Mouse (Mus musculus): ENCODE measurements at regions not wholly inside any gene's neighbourhood (a gene's known extent, or its start where the extent isn't known, plus 50 kb on each side); places are given as distances from the start of the nearest gene placed in this dataset.

DNA sequence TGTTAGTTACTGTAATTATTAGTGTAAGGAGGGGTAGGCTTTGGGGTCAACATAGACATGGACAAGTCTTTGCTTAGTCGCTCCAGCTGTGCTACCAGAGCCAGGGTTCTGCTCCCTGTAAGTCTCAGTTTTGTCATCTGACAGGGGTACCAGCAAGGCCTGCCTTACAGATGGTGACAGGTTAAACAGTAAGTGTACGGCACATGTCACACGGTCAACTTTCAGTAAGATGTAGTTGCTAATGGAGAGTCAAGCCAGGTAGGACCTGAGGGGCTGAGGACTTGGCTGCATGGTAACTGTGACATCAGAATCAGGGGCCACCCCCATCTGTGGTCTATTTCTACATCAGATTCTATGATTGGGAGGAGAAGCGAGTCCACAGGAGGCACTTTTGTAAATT, 153.6 kb downstream of the Kdr start:
- no peak overlapping the region for H3ac ChIP-seq (ENCODE audit: control insufficient read depth, insufficient read length, low read depth)
- H3K79me3 ChIP-seq (ENCODE audit: low read depth): no peaks in the 10 kb centered on the region
- peaks cover 8% of the 10 kb centered on the region for H3K27me3 ChIP-seq (ENCODE audit: control insufficient read depth, insufficient read depth, insufficient read length)
- no peaks in the 10 kb centered on the region for H3K79me2 ChIP-seq (ENCODE audit: control insufficient read depth, insufficient read depth)
- TF ChIP-seq MYOG (IDR thresholded peaks at IDR 0.05; ENCODE audit: control insufficient read depth, extremely low read depth, insufficient read length) (no peak), CTCF (IDR thresholded peaks at IDR 0.05; ENCODE audit: control insufficient read depth, insufficient read depth, insufficient read length) (no peak), USF1 (IDR thresholded peaks at IDR 0.05; ENCODE audit: low read depth) (no peak), FOSL1 (IDR thresholded peaks at IDR 0.05; ENCODE audit: insufficient read depth, low read length, poor library complexity, severe bottlenecking) (no peak)
- H3K4me3 ChIP-seq (ENCODE audit: insufficient read depth, poor library complexity, severe bottlenecking): no peak overlapping the region
- H3K36me3 ChIP-seq (ENCODE audit: control insufficient read depth, insufficient read depth): no peaks in the 10 kb centered on the region

DNA sequence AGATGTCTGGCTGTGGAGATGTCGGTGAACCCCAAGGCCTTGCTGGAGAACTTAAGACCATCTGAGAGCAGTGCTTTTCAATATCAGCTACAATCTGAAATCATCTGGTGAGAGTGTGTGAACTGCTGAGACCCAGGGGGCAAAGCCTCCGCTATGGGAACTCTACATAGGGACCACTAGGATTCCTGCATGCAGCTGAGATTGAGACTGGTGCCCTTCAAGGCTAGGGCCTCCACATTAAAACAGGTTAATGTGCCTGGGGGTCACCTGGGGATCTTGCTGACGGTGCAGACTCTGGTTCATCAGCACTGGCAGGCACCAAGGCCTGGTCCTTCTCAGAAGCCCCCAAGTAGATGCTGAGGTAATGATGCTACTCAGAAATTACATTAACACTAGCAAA, 154.6 kb downstream of the Kdr start:
- TF ChIP-seq FOSL1 (IDR thresholded peaks at IDR 0.05; ENCODE audit: insufficient read depth, low read length, poor library complexity, severe bottlenecking) (no peak), MYOG (IDR thresholded peaks at IDR 0.05; ENCODE audit: control insufficient read depth, extremely low read depth, insufficient read length) (no peak), CTCF (IDR thresholded peaks at IDR 0.05; ENCODE audit: control insufficient read depth, insufficient read depth, insufficient read length) (no peak), USF1 (IDR thresholded peaks at IDR 0.05; ENCODE audit: low read depth) (no peak), MYOD1 (IDR thresholded peaks at IDR 0.05; ENCODE audit: control insufficient read depth, insufficient read length, low read depth) (no peak), CEBPB (IDR thresholded peaks at IDR 0.05; ENCODE audit: low read depth) (no peak), MAX (IDR thresholded peaks at IDR 0.05) (no peak)
- no peak overlapping the region for H3ac ChIP-seq (ENCODE audit: control insufficient read depth, insufficient read length, low read depth)
- peaks cover 9% of the 10 kb centered on the region for H3K27me3 ChIP-seq (ENCODE audit: control insufficient read depth, insufficient read depth, insufficient read length)
- H3K4me3 ChIP-seq (ENCODE audit: insufficient read depth, poor library complexity, severe bottlenecking): no peak overlapping the region
- H3K79me2 ChIP-seq (ENCODE audit: control insufficient read depth, insufficient read depth): no peaks in the 10 kb centered on the region
- no peaks in the 10 kb centered on the region for H3K36me3 ChIP-seq (ENCODE audit: control insufficient read depth, insufficient read depth)
- no peaks in the 10 kb centered on the region for H3K79me3 ChIP-seq (ENCODE audit: low read depth)

DNA sequence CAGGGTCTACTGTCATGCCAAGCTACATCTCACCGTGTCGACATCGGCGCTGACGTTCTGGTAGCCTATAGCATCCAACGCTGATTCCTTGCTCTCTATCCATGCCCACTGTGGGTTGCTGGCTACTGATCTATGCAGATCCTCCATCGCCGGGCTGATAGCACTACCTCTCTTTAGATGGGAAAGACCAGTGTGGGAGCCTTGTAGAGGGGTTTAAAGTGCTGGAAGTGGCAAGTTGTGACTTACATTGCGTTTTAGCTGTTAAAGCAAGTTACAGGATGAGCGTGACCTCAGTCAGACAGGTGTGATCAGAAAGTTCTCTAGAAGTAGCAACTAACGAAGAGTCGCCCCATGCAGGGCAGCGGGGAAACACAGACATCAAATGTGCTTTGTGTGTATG, 160.9 kb downstream of the Kdr start:
- Histone ChIP-seq H3K4me3 (ENCODE audit: insufficient read depth, poor library complexity, severe bottlenecking) (no peak overlapping the region), H3K79me3 (ENCODE audit: low read depth) (no peaks in the 10 kb centered on the region), H3K79me2 (ENCODE audit: control insufficient read depth, insufficient read depth) (no peaks in the 10 kb centered on the region), H3K36me3 (ENCODE audit: control insufficient read depth, insufficient read depth) (no peaks in the 10 kb centered on the region), H3K27me3 (ENCODE audit: control insufficient read depth, insufficient read depth, insufficient read length) (peaks cover 9% of the 10 kb centered on the region), H3ac (ENCODE audit: control insufficient read depth, insufficient read length, low read depth) (no peak overlapping the region)
- no peak for TF ChIP-seq MYOG (IDR thresholded peaks at IDR 0.05; ENCODE audit: control insufficient read depth, extremely low read depth, insufficient read length)
- TF ChIP-seq CEBPB (IDR thresholded peaks at IDR 0.05; ENCODE audit: low read depth): no peak
- no peak for TF ChIP-seq CTCF (IDR thresholded peaks at IDR 0.05; ENCODE audit: control insufficient read depth, insufficient read depth, insufficient read length)
- no peak for TF ChIP-seq MAX (IDR thresholded peaks at IDR 0.05)
- no peak for TF ChIP-seq MYOD1 (IDR thresholded peaks at IDR 0.05; ENCODE audit: control insufficient read depth, insufficient read length, low read depth)
- TF ChIP-seq FOSL1 (IDR thresholded peaks at IDR 0.05; ENCODE audit: insufficient read depth, low read length, poor library complexity, severe bottlenecking): no peak
- TF ChIP-seq USF1 (IDR thresholded peaks at IDR 0.05; ENCODE audit: low read depth): no peak

GRCm38 (mm10) chr5:75814393-75814984, 163.8 kb downstream of the Kdr start:
- peaks cover 6% of the 10 kb centered on the region for H3K27me3 ChIP-seq (ENCODE audit: control insufficient read depth, insufficient read depth, insufficient read length)
- no peak overlapping the region for H3ac ChIP-seq (ENCODE audit: control insufficient read depth, insufficient read length, low read depth)
- no peaks in the 10 kb centered on the region for H3K79me2 ChIP-seq (ENCODE audit: control insufficient read depth, insufficient read depth)
- no peaks in the 10 kb centered on the region for H3K79me3 ChIP-seq (ENCODE audit: low read depth)
- H3K36me3 ChIP-seq (ENCODE audit: control insufficient read depth, insufficient read depth): no peaks in the 10 kb centered on the region
- H3K4me3 ChIP-seq (ENCODE audit: insufficient read depth, poor library complexity, severe bottlenecking): no peak overlapping the region
- no peak for TF ChIP-seq USF1 (IDR thresholded peaks at IDR 0.05; ENCODE audit: low read depth)
- no peak for TF ChIP-seq MYOD1 (IDR thresholded peaks at IDR 0.05; ENCODE audit: control insufficient read depth, insufficient read length, low read depth)
- no peak for TF ChIP-seq CEBPB (IDR thresholded peaks at IDR 0.05; ENCODE audit: low read depth)
- TF ChIP-seq MAX (IDR thresholded peaks at IDR 0.05): no peak
- no peak for TF ChIP-seq FOSL1 (IDR thresholded peaks at IDR 0.05; ENCODE audit: insufficient read depth, low read length, poor library complexity, severe bottlenecking)

- no peaks in the 10 kb centered on the region for H3K79me2 ChIP-seq (ENCODE audit: control insufficient read depth, insufficient read depth)
- no peak overlapping the region for H3ac ChIP-seq (ENCODE audit: control insufficient read depth, insufficient read length, low read depth)
- TF ChIP-seq FOSL1 (IDR thresholded peaks at IDR 0.05; ENCODE audit: insufficient read depth, low read length, poor library complexity, severe bottlenecking): no peak
- no peak for TF ChIP-seq MYOD1 (IDR thresholded peaks at IDR 0.05; ENCODE audit: control insufficient read depth, insufficient read length, low read depth)
- TF ChIP-seq USF1 (IDR thresholded peaks at IDR 0.05; ENCODE audit: low read depth): no peak
- no peak for TF ChIP-seq MAX (IDR thresholded peaks at IDR 0.05)
- no peak for TF ChIP-seq MYOG (IDR thresholded peaks at IDR 0.05; ENCODE audit: control insufficient read depth, extremely low read depth, insufficient read length)
- no peak for TF ChIP-seq CEBPB (IDR thresholded peaks at IDR 0.05; ENCODE audit: low read depth)
- TF ChIP-seq CTCF (IDR thresholded peaks at IDR 0.05; ENCODE audit: control insufficient read depth, insufficient read depth, insufficient read length): no peak
- peaks cover 9% of the 10 kb centered on the region for H3K27me3 ChIP-seq (ENCODE audit: control insufficient read depth, insufficient read depth, insufficient read length)
- H3K4me3 ChIP-seq (ENCODE audit: insufficient read depth, poor library complexity, severe bottlenecking): no peak overlapping the region
- H3K79me3 ChIP-seq (ENCODE audit: low read depth): no peaks in the 10 kb centered on the region
- no peaks in the 10 kb centered on the region for H3K36me3 ChIP-seq (ENCODE audit: control insufficient read depth, insufficient read depth)
Measured at GRCm38 (mm10) chr5:75812686-75813085, 165.6 kb downstream of the Kdr start.
